Mouse (Mus musculus) midbrain, embryonic 16.5 days (tissue): Measurements from ENCODE around the gene Spcs2. TPM values are rescaled to one million over a fixed set of nuclear protein-coding genes. Genes with fewer than 3 reads are reported as not detected.
"Not testable (repeated sequence)": the region's sequence is repeated elsewhere in the genome, so short reads cannot be mapped to it uniquely, and the experiment has no call there.

ENCODE experiments used
- ATAC-seq: fragments of 200-750 bp; cut with Nextera tagmentation; 2 replicates; pipeline ENCODE4 v1.8.0; 2017; ENCODE audit warnings: moderate TSS enrichment
- H3K27ac ChIP-seq: fragments of 300-500 bp; sonication (generic); 2 replicates; pipeline ENCODE4 v1.5.1; 2014; ENCODE audit warnings: mild to moderate bottlenecking, low read length, mixed read lengths
- H3K27me3 ChIP-seq: fragments of 300-500 bp; sonication (generic); 2 replicates; pipeline ENCODE4 v1.6.1; 2014; ENCODE audit warnings: low read depth, low read length, mixed read lengths; ENCODE audit not compliant: control insufficient read depth, insufficient read depth
- H3K36me3 ChIP-seq: fragments of 300-500 bp; sonication (generic); 2 replicates; pipeline ENCODE4 v1.6.1; 2014; ENCODE audit warnings: mild to moderate bottlenecking, low read length, moderate library complexity, mixed read lengths; ENCODE audit not compliant: control insufficient read depth, insufficient read depth
- H3K4me1 ChIP-seq: fragments of 300-500 bp; sonication (generic); 2 replicates; pipeline ENCODE4 v1.6.1; 2014; ENCODE audit warnings: mild to moderate bottlenecking, low read length, mixed read lengths; ENCODE audit not compliant: control insufficient read depth, insufficient read depth
- H3K4me2 ChIP-seq: fragments of 300-500 bp; sonication (generic); 2 replicates; pipeline ENCODE4 v1.6.1; 2014; ENCODE audit warnings: mild to moderate bottlenecking, low read length, mixed read lengths
- H3K4me3 ChIP-seq: fragments of 300-500 bp; sonication (generic); 2 replicates; pipeline ENCODE4 v1.5.1; 2014; ENCODE audit warnings: low read depth, mild to moderate bottlenecking, low read length, moderate library complexity, mixed read lengths
- H3K9ac ChIP-seq: fragments of 300-500 bp; sonication (generic); 2 replicates; pipeline ENCODE4 v1.6.1; 2014; ENCODE audit warnings: low read depth, low read length, mixed read lengths
- H3K9me3 ChIP-seq: fragments of 300-500 bp; sonication (generic); replicated peaks from 2 replicates; pipeline ENCODE4 v1.6.1; 2014; ENCODE audit warnings: mild to moderate bottlenecking, low read length, mixed read lengths; ENCODE audit not compliant: control insufficient read depth, poor library complexity, severe bottlenecking
- WGBS: fragments of 180-500 bp; shearing (Covaris S2); extraction: QIAGEN DNeasy Blood & Tissue Kit; methylation state at CpG from one replicate; pipeline ENCODE4 v1.1.7; 2014; 5-methylcytosine and 5-hydroxymethylcytosine counted together
- polyA plus RNA-seq: library from polyadenylated mRNA; unstranded; fragments of >200 nt; fragmentation: Nextera tagmentation; extraction: Ambion mirVana; gene quantifications from 2 replicates; pipeline ENCODE4 v1.2.1, GENCODE M21; 2015

Gene Spcs2
- polyA plus RNA-seq, 1 experiment from 2014 or later: 286 TPM

- Histone ChIP-seq H3K36me3 (no peaks in the 10 kb centered on the region), H3K9me3 (no peaks in the 10 kb centered on the region), H3K4me1 (no peaks in the 10 kb centered on the region), H3K9ac (no peak overlapping the region), H3K27me3 (no peaks in the 10 kb centered on the region), H3K4me2 (no peak overlapping the region), H3K4me3 (no peak overlapping the region), H3K27ac (no peak overlapping the region)
- WGBS: 91% methylated on average over 5 of the region's 5 CpGs
- no peak for ATAC-seq
Measured at GRCm38 (mm10) chr7:99822426-99822825, 40.8 kb downstream of the Spcs2 start.

DNA sequence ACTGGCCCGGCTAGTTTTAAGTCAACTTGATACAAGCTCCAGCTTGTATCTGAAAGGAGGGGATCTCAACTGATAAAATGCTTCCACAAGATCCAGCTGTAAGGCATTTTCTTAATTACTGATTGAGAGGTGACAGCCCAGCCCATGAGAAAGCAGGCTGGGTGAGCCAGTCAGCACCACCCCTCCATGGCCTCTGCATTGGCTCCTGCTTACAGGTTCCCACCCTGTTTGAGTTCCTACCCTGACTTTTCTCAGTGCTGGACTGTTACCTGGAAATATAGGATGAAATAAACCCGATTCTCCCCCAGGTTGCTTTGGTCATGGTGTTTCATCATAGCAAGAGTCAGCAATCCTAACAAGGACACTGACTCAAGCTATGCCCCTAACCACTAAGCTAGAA is 41.3 kb downstream of the Spcs2 start:
- no peaks in the 10 kb centered on the region for H3K36me3 ChIP-seq
- no peak overlapping the region for H3K4me2 ChIP-seq
- WGBS: 89% methylated on average over 2 of the region's 2 CpGs
- no peak for ATAC-seq
- H3K4me3 ChIP-seq: no peak overlapping the region
- H3K9me3 ChIP-seq: no peaks in the 10 kb centered on the region
- no peak overlapping the region for H3K9ac ChIP-seq
- H3K4me1 ChIP-seq: no peaks in the 10 kb centered on the region
- no peak overlapping the region for H3K27ac ChIP-seq
- no peaks in the 10 kb centered on the region for H3K27me3 ChIP-seq

- H3K36me3 ChIP-seq, H3K4me1 ChIP-seq, H3K27me3 ChIP-seq, H3K4me2 ChIP-seq, ATAC-seq, H3K9ac ChIP-seq, H3K9me3 ChIP-seq, H3K4me3 ChIP-seq, H3K27ac ChIP-seq: not testable (repeated sequence)
- 26% methylated on average over 9 of the region's 9 CpGs for WGBS
Measured at GRCm38 (mm10) chr7:99818181-99818725, 45.0 kb downstream of the Spcs2 start.

DNA sequence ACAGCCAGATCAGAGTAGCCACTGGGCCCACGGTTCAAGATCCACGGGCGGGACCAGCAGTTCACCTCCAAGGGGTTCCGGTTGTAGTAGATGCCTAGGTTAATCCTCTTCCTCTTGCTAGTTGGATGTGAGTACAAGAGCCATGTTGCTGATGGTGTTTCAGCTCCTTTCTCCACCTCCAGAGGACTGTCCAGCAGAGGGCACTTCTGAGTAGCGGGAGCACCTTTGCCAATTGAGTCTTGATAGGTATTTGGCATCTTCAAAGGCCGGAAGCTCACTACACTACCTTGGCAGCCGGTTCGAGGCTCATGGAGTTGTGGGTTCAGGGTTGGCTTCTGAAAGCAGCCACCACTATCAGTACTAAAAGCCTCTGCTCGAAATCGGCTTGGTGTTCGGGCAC is 49.9 kb downstream of the Spcs2 start:
- no peak for ATAC-seq
- Histone ChIP-seq H3K9me3 (no peaks in the 10 kb centered on the region), H3K9ac (no peak overlapping the region), H3K4me2 (no peak overlapping the region), H3K4me1 (no peaks in the 10 kb centered on the region), H3K27ac (no peak overlapping the region), H3K36me3 (no peaks in the 10 kb centered on the region), H3K27me3 (no peaks in the 10 kb centered on the region), H3K4me3 (no peak overlapping the region)
- WGBS: 90% methylated on average over 11 of the region's 11 CpGs

- no peaks in the 10 kb centered on the region for H3K27me3 ChIP-seq
- no peaks in the 10 kb centered on the region for H3K4me1 ChIP-seq
- H3K4me2 ChIP-seq: no peak overlapping the region
- no peak for ATAC-seq
- H3K27ac ChIP-seq: no peak overlapping the region
- no peak overlapping the region for H3K9ac ChIP-seq
- no peaks in the 10 kb centered on the region for H3K36me3 ChIP-seq
- H3K9me3 ChIP-seq: no peaks in the 10 kb centered on the region
- H3K4me3 ChIP-seq: no peak overlapping the region
- WGBS: 92% methylated on average over 4 of the region's 4 CpGs
Measured at GRCm38 (mm10) chr7:99811661-99812060, 51.6 kb downstream of the Spcs2 start.

DNA sequence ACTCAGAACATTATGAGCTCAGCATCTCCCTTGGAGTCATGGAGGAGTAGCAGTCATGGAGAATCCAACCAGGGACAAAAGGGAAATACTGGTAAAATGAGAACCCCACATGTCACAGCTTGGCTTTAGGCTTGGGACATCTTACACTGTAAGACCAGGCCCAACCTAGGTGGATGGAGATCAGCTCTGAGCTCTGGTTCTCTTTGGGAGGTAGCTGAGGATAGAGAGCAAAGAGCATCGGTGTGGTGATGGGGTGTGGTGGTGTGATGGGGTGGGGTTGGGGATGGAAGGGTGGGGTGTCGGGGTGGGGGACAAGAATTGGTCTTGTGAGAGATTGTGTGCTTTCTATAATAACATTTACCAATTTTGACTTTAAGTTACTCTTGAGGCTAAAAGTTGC is 52.4 kb downstream of the Spcs2 start:
- H3K36me3 ChIP-seq: no peaks in the 10 kb centered on the region
- no peak for ATAC-seq
- no peak overlapping the region for H3K27ac ChIP-seq
- no peak overlapping the region for H3K4me2 ChIP-seq
- no peaks in the 10 kb centered on the region for H3K4me1 ChIP-seq
- H3K27me3 ChIP-seq: no peaks in the 10 kb centered on the region
- 96% methylated on average over 2 of the region's 2 CpGs for WGBS
- H3K9me3 ChIP-seq: no peaks in the 10 kb centered on the region
- no peak overlapping the region for H3K4me3 ChIP-seq
- no peak overlapping the region for H3K9ac ChIP-seq

GRCm38 (mm10) chr7:99807043-99807442 is 56.2 kb downstream of the Spcs2 start:
- not testable (repeated sequence) for H3K4me1 ChIP-seq, H3K4me2 ChIP-seq, H3K9ac ChIP-seq, H3K4me3 ChIP-seq, H3K9me3 ChIP-seq, H3K36me3 ChIP-seq, H3K27me3 ChIP-seq, ATAC-seq, H3K27ac ChIP-seq
- WGBS: 83% methylated on average over 7 of the region's 7 CpGs

GRCm38 (mm10) chr7:99805340-99805739 is 57.9 kb downstream of the Spcs2 start:
- no peaks in the 10 kb centered on the region for H3K9me3 ChIP-seq
- no peaks in the 10 kb centered on the region for H3K27me3 ChIP-seq
- no peak for ATAC-seq
- no peaks in the 10 kb centered on the region for H3K4me1 ChIP-seq
- H3K36me3 ChIP-seq: no peaks in the 10 kb centered on the region
- no peak overlapping the region for H3K4me3 ChIP-seq
- H3K9ac ChIP-seq: no peak overlapping the region
- H3K27ac ChIP-seq: no peak overlapping the region
- 89% methylated on average over 1 of the region's 1 CpGs for WGBS
- no peak overlapping the region for H3K4me2 ChIP-seq

GRCm38 (mm10) chr7:99804033-99804432 is 59.2 kb downstream of the Spcs2 start:
- H3K9ac ChIP-seq, H3K4me1 ChIP-seq, H3K4me2 ChIP-seq, H3K9me3 ChIP-seq, ATAC-seq, H3K36me3 ChIP-seq, H3K27me3 ChIP-seq, H3K27ac ChIP-seq, H3K4me3 ChIP-seq: not testable (repeated sequence)
- WGBS: 90% methylated on average over 3 of the region's 3 CpGs
